Mouse (Mus musculus): ENCODE results near the gene Cdh16. TPM values are rescaled to one million over a fixed set of nuclear protein-coding genes. Genes with fewer than 3 reads are reported as not detected.
A peak's percentile ranks its signal among the peaks of the same experiment; 100 is the strongest.

Cdh16 gene
- polyA plus RNA-seq, 1 experiment from 2014 or later = not detected

DNA sequence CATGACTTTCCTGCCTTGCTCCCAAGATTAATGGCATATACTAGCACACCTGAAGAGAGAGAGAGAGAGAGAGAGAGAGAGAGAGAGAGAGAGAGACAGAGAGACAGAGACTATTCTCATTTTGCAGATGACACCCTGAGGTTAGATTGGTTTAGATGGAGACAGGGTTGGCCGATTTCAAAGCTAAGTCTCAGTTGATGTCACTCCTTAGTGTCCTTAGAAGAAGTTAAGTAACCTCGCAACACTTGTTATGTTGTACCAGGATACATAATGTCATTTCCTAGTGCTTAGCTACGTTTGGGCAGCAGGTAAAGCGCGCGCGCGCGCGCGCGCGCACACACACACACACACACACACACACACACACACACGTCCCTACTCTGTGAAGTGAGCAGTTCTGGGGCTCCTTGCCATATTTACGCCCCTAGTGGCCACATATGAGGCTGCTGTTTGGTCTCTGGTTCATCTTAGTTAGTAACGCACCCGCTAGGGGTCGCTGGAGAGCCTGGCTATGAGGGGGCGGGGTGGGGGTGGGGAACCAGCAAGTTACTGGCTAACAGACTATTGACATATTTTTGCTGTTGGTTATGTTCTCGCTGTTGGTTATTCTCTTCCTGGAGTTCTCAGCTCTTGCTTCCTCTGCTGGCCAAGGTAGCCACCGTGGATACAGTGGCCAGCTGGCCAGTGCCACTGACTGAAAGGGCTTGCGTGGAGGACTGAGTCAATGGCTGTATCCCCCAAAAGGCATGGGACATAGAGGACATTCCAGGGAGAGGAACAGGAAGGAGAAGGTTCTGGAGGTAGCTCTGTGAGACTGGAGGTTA is 59.4 kb downstream of the Cdh16 start:
- no peaks in the 10 kb centered on the region for H3K27me3 ChIP-seq
- 20% methylated on average over 19 of the region's 22 CpGs for WGBS
- H3K4me2 ChIP-seq (replicated peaks) = 0 out of 2 replicates have a peak overlapping the region, but pooled peaks have one; percentile 12
- no peak overlapping the region for H3K9ac ChIP-seq
- H3K4me1 ChIP-seq = no peaks in the 10 kb centered on the region
- no peaks in the 10 kb centered on the region for H3K9me3 ChIP-seq (replicated peaks)
- no peak overlapping the region for H3K4me3 ChIP-seq
- ATAC-seq (ENCODE audit: low FRiP score) = peak; percentile 63
- no peaks in the 10 kb centered on the region for H3K36me3 ChIP-seq
- no peak overlapping the region for H3K27ac ChIP-seq

DNA sequence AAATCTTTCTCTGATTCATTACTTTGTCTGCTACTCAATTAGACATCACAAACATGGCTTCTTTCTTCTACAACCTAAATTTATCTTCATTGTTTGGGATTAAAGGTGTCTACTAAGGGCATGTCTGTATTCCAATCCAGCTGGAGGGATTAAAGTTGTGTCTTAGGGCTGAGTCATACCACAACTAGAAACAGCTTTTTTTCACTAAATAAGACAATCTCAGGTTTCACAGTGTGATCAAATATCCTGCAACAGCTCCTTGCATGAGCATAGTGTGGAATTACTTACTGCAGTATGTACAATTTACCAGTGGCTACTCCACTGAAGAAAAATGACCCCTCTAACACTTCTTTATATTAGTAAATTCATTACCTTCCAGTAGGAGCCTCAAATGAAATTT is 63.5 kb downstream of the Cdh16 start:
- H3K4me2 ChIP-seq (replicated peaks) = no peak overlapping the region
- ATAC-seq (ENCODE audit: low FRiP score) = no peak
- no peaks in the 10 kb centered on the region for H3K36me3 ChIP-seq
- H3K9me3 ChIP-seq (replicated peaks) = no peaks in the 10 kb centered on the region
- H3K9ac ChIP-seq = no peak overlapping the region
- no peak overlapping the region for H3K4me3 ChIP-seq
- no peaks in the 10 kb centered on the region for H3K27me3 ChIP-seq
- no peaks in the 10 kb centered on the region for H3K4me1 ChIP-seq
- H3K27ac ChIP-seq = no peak overlapping the region

DNA sequence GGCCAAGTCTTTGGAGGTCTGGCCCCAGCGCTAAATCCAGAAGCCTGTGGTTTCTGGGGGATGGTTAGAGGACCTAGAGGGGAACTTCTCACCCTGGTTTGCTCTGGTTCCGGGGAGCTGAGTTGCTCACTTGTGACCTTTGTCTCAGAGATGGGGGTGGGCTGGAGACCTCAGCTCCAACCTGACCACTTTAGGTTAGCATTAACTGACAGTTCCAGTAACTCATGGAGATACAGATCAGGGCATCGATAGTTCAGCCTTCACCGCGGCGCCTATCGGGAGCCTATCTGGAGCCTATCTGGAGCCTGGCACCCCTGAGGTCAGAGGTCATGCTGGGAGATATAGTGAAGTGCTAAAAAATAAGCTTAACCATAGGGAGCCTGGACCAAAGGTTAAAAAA is 67.0 kb downstream of the Cdh16 start:
- no peaks in the 10 kb centered on the region for H3K4me1 ChIP-seq
- no peak overlapping the region for H3K4me2 ChIP-seq (replicated peaks)
- no peak overlapping the region for H3K9ac ChIP-seq
- WGBS = 85% methylated on average over 7 of the region's 7 CpGs
- H3K4me3 ChIP-seq = no peak overlapping the region
- H3K27ac ChIP-seq = no peak overlapping the region
- H3K9me3 ChIP-seq (replicated peaks) = no peaks in the 10 kb centered on the region
- ATAC-seq (ENCODE audit: low FRiP score) = no peak
- H3K27me3 ChIP-seq = no peaks in the 10 kb centered on the region
- no peaks in the 10 kb centered on the region for H3K36me3 ChIP-seq

DNA sequence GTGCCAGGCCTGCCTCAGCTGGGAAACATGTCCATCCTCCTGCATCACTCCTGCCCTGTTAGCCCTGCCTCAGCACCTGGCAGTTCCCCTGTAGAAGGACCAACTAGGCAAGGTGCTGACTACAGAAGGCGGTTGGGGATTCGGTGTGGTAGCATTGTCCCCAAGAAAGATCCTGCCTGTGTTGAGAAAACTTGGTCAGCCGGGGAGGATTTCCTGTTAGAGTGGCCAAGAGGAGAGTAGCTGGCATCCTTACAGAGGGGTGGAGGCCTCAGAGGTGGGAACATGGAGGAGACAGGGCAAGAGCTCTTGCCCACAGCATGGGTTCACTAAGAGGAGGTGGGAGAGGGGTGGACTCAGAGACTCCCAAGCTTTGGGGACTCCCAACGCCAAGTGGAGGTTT is 69.0 kb downstream of the Cdh16 start:
- whole genome bisulfite sequencing = 91% methylated on average over 4 of the region's 4 CpGs
- no peaks in the 10 kb centered on the region for H3K4me1 ChIP-seq
- no peak overlapping the region for H3K4me3 ChIP-seq
- H3K4me2 ChIP-seq (replicated peaks) = no peak overlapping the region
- H3K36me3 ChIP-seq = no peaks in the 10 kb centered on the region
- no peak overlapping the region for H3K27ac ChIP-seq
- no peak for ATAC-seq (ENCODE audit: low FRiP score)
- H3K9ac ChIP-seq = no peak overlapping the region
- no peaks in the 10 kb centered on the region for H3K9me3 ChIP-seq (replicated peaks)
- no peaks in the 10 kb centered on the region for H3K27me3 ChIP-seq

Other genes starting within 250 kb of the Cdh16 start
- 2.3 and 2.4 TPM in 2 replicates for gene Cmtm4, start 228.6 kb downstream of the Cdh16 start, polyA plus RNA-seq (2016; fragmentation: Nextera tagmentation; extraction: Ambion mirVana)
- 131 and 135 TPM in 2 replicates for gene Dync1li2, start 181.3 kb downstream of the Cdh16 start, polyA plus RNA-seq (2016; fragmentation: Nextera tagmentation; extraction: Ambion mirVana)
- gene Terb1, start 114.5 kb downstream of the Cdh16 start, polyA plus RNA-seq (2016; fragmentation: Nextera tagmentation; extraction: Ambion mirVana) = 0.22 and 0.34 TPM in 2 replicates
- gene Nae1, start 89.8 kb downstream of the Cdh16 start, polyA plus RNA-seq (2016; fragmentation: Nextera tagmentation; extraction: Ambion mirVana) = 114 and 130 TPM in 2 replicates
- 1.2 and 1.5 TPM in 2 replicates for gene Car7, start 89.7 kb downstream of the Cdh16 start, polyA plus RNA-seq (2016; fragmentation: Nextera tagmentation; extraction: Ambion mirVana)
- 13.7 and 14.9 TPM in 2 replicates for gene Pdp2, start 32.9 kb downstream of the Cdh16 start, polyA plus RNA-seq (2016; fragmentation: Nextera tagmentation; extraction: Ambion mirVana)
- 1.9 and 3.8 TPM in 2 replicates for gene Rrad, start 6.9 kb upstream of the Cdh16 start, polyA plus RNA-seq (2016; fragmentation: Nextera tagmentation; extraction: Ambion mirVana)
- gene Ciao2b, start 17.6 kb upstream of the Cdh16 start, polyA plus RNA-seq (2016; fragmentation: Nextera tagmentation; extraction: Ambion mirVana) = 98.9 and 107 TPM in 2 replicates
- not detected in 2 replicates for gene Ces2a, start 109.6 kb upstream of the Cdh16 start, polyA plus RNA-seq (2016; fragmentation: Nextera tagmentation; extraction: Ambion mirVana)
- gene Ces2b, start 207.2 kb upstream of the Cdh16 start, polyA plus RNA-seq (2016; fragmentation: Nextera tagmentation; extraction: Ambion mirVana) = 0.10 and 0.38 TPM in 2 replicates
- not detected in 2 replicates for gene Ces2c, start 222.7 kb upstream of the Cdh16 start, polyA plus RNA-seq (2016; fragmentation: Nextera tagmentation; extraction: Ambion mirVana)